Mouse (Mus musculus) myocyte (in vitro differentiated cells): ENCODE results near the gene Tmem116.

Experiments used
- MAX ChIP-seq: IDR thresholded peaks from one replicate; pipeline ENCODE4 v1.6.1; 2011; ENCODE audit warnings: low read depth, mild to moderate bottlenecking, control low read depth
- MYOD1 ChIP-seq, 3 experiments: IDR thresholded peaks; one replicate each; pipeline ENCODE4 v1.6.1; 2011; ENCODE audit warnings: control low read depth in 2 of 3, low read depth in 2 of 3, mild to moderate bottlenecking in 2 of 3, moderate library complexity in 1 of 3; ENCODE audit not compliant: insufficient read length in 2 of 3, control insufficient read depth in 1 of 3
- POLR2A ChIP-seq: IDR thresholded peaks from one replicate; pipeline ENCODE4 v1.6.1; 2011; ENCODE audit warnings: low read depth, mild to moderate bottlenecking, control low read depth, moderate library complexity; ENCODE audit not compliant: insufficient read length
- REST ChIP-seq: IDR thresholded peaks from one replicate; pipeline ENCODE4 v1.6.1; 2011; ENCODE audit warnings: mild to moderate bottlenecking, control low read depth, moderate library complexity; ENCODE audit not compliant: insufficient read depth, insufficient read length
- TCF3 ChIP-seq: IDR thresholded peaks from one replicate; pipeline ENCODE4 v1.6.1; 2011; ENCODE audit warnings: low read depth, control low read depth; ENCODE audit not compliant: insufficient read length
- USF1 ChIP-seq: IDR thresholded peaks from one replicate; pipeline ENCODE4 v1.6.1; 2011; ENCODE audit warnings: low read depth, mild to moderate bottlenecking, control low read depth, moderate library complexity

GRCm38 (mm10) chr5:121438756-121439155 is 12.9 kb upstream of the Tmem116 start:
- no peak for TF ChIP-seq MYOD1 (IDR thresholded peaks at IDR 0.05; ENCODE audit: control insufficient read depth in 1 of 3, insufficient read length in 2 of 3, low read depth in 2 of 3)
- TF ChIP-seq POLR2A: no peak
- no peak for TF ChIP-seq MAX
- no peak for TF ChIP-seq TCF3
- no peak for TF ChIP-seq REST
- TF ChIP-seq USF1: no peak
